Mouse (Mus musculus): ENCODE results near the gene Zmat5. TPM values are rescaled to one million over a fixed set of nuclear protein-coding genes. Genes with fewer than 3 reads are reported as not detected.

The Zmat5 gene
- polyA plus RNA-seq, 1 experiment from 2014 or later: 63.0 TPM

GRCm38 (mm10) chr11:4764476-4764875 lies 60.0 kb downstream of the Zmat5 start:
- Histone ChIP-seq H3K9ac (no peak overlapping the region), H3K27me3 (replicated peaks) (peaks cover 30% of the 10 kb centered on the region), H3K27ac (no peak overlapping the region), H3K4me3 (replicated peaks) (no peak overlapping the region), H3K4me2 (replicated peaks) (no peak overlapping the region), H3K4me1 (replicated peaks) (peaks cover 3% of the 10 kb centered on the region; the same call in 1 of the 2 replicates), H3K9me3 (no peaks in the 10 kb centered on the region), H3K36me3 (no peaks in the 10 kb centered on the region)
- 34% methylated on average over 5 of the region's 5 CpGs for WGBS
- ATAC-seq: no peak

GRCm38 (mm10) chr11:4768399-4768798 lies 63.9 kb downstream of the Zmat5 start:
- no peak for ATAC-seq
- Histone ChIP-seq H3K27me3 (replicated peaks) (peaks cover 4% of the 10 kb centered on the region), H3K4me2 (replicated peaks) (no peak overlapping the region), H3K4me3 (replicated peaks) (no peak overlapping the region), H3K27ac (no peak overlapping the region), H3K4me1 (replicated peaks) (no peaks in the 10 kb centered on the region), H3K9ac (no peak overlapping the region), H3K36me3 (peaks cover 8% of the 10 kb centered on the region; the same call in 1 of the 2 replicates), H3K9me3 (no peaks in the 10 kb centered on the region)
- WGBS: 81% methylated on average over 4 of the region's 4 CpGs

GRCm38 (mm10) chr11:4769293-4769692 lies 64.8 kb downstream of the Zmat5 start:
- Histone ChIP-seq H3K4me1 (replicated peaks) (no peaks in the 10 kb centered on the region), H3K9ac (no peak overlapping the region), H3K4me3 (replicated peaks) (no peak overlapping the region), H3K4me2 (replicated peaks) (no peak overlapping the region), H3K27ac (no peak overlapping the region), H3K36me3 (peaks cover 8% of the 10 kb centered on the region; the same call in 1 of the 2 replicates), H3K9me3 (no peaks in the 10 kb centered on the region), H3K27me3 (replicated peaks) (no peaks in the 10 kb centered on the region)
- no peak for ATAC-seq
- 70% methylated on average over 7 of the region's 7 CpGs for WGBS

GRCm38 (mm10) chr11:4769881-4770280 lies 65.4 kb downstream of the Zmat5 start:
- no peak overlapping the region for H3K4me2 ChIP-seq (replicated peaks)
- H3K36me3 ChIP-seq: peaks cover 8% of the 10 kb centered on the region; the same call in 1 of the 2 replicates
- no peaks in the 10 kb centered on the region for H3K27me3 ChIP-seq (replicated peaks)
- H3K9ac ChIP-seq: no peak overlapping the region
- no peaks in the 10 kb centered on the region for H3K4me1 ChIP-seq (replicated peaks)
- H3K27ac ChIP-seq: no peak overlapping the region
- no peak overlapping the region for H3K4me3 ChIP-seq (replicated peaks)
- no peak for ATAC-seq
- WGBS: 91% methylated on average over 6 of the region's 6 CpGs
- H3K9me3 ChIP-seq: no peaks in the 10 kb centered on the region

- 73% methylated on average over 7 of the region's 7 CpGs for WGBS
- Histone ChIP-seq H3K9ac (no peak overlapping the region), H3K27ac (no peak overlapping the region), H3K27me3 (replicated peaks) (no peaks in the 10 kb centered on the region), H3K9me3 (no peaks in the 10 kb centered on the region), H3K36me3 (peaks cover 8% of the 10 kb centered on the region; the same call in 1 of the 2 replicates), H3K4me1 (replicated peaks) (no peaks in the 10 kb centered on the region), H3K4me2 (replicated peaks) (no peak overlapping the region), H3K4me3 (replicated peaks) (no peak overlapping the region)
- no peak for ATAC-seq
Measured at GRCm38 (mm10) chr11:4771756-4772155, 67.3 kb downstream of the Zmat5 start.

- no peak for ATAC-seq
- H3K9ac ChIP-seq: no peak overlapping the region
- H3K4me2 ChIP-seq (replicated peaks): no peak overlapping the region
- H3K36me3 ChIP-seq: peaks cover 13% of the 10 kb centered on the region
- H3K27ac ChIP-seq: no peak overlapping the region
- H3K9me3 ChIP-seq: no peaks in the 10 kb centered on the region
- 28% methylated on average over 3 of the region's 3 CpGs for WGBS
- H3K27me3 ChIP-seq (replicated peaks): no peaks in the 10 kb centered on the region
- H3K4me1 ChIP-seq (replicated peaks): no peaks in the 10 kb centered on the region
- no peak overlapping the region for H3K4me3 ChIP-seq (replicated peaks)
Measured at GRCm38 (mm10) chr11:4772925-4773324, 68.4 kb downstream of the Zmat5 start.

- no peak overlapping the region for H3K27ac ChIP-seq
- ATAC-seq: no peak
- H3K36me3 ChIP-seq: peaks cover 17% of the 10 kb centered on the region
- H3K9me3 ChIP-seq: no peaks in the 10 kb centered on the region
- H3K4me1 ChIP-seq (replicated peaks): no peaks in the 10 kb centered on the region
- no peak overlapping the region for H3K4me2 ChIP-seq (replicated peaks)
- WGBS: 76% methylated on average over 3 of the region's 3 CpGs
- H3K9ac ChIP-seq: no peak overlapping the region
- no peak overlapping the region for H3K4me3 ChIP-seq (replicated peaks)
- no peaks in the 10 kb centered on the region for H3K27me3 ChIP-seq (replicated peaks)
Measured at GRCm38 (mm10) chr11:4780927-4781326, 76.4 kb downstream of the Zmat5 start.

- no peaks in the 10 kb centered on the region for H3K4me1 ChIP-seq (replicated peaks)
- 77% methylated on average over 3 of the region's 3 CpGs for WGBS
- H3K36me3 ChIP-seq: peaks cover 18% of the 10 kb centered on the region
Measured at GRCm38 (mm10) chr11:4783116-4783515, 78.6 kb downstream of the Zmat5 start.

GRCm38 (mm10) chr11:4784629-4785142 lies 80.2 kb downstream of the Zmat5 start:
- Histone ChIP-seq H3K27me3 (replicated peaks) (no peaks in the 10 kb centered on the region), H3K4me1 (replicated peaks) (no peaks in the 10 kb centered on the region), H3K9me3 (no peaks in the 10 kb centered on the region), H3K4me3 (replicated peaks) (no peak overlapping the region), H3K4me2 (replicated peaks) (no peak overlapping the region), H3K9ac (no peak overlapping the region), H3K27ac (no peak overlapping the region), H3K36me3 (peaks cover 22% of the 10 kb centered on the region)
- ATAC-seq: no peak
- WGBS: 85% methylated on average over 5 of the region's 5 CpGs

More at GRCm38 (mm10) chr11:4783116-4783515, 78.6 kb downstream of the Zmat5 start:
- no peak overlapping the region for H3K4me3 ChIP-seq (replicated peaks)
- H3K4me2 ChIP-seq (replicated peaks): no peak overlapping the region
- no peak overlapping the region for H3K9ac ChIP-seq
- no peaks in the 10 kb centered on the region for H3K27me3 ChIP-seq (replicated peaks)
- ATAC-seq: no peak
- no peak overlapping the region for H3K27ac ChIP-seq
- no peaks in the 10 kb centered on the region for H3K9me3 ChIP-seq

Other genes with a start within 250 kb of the Zmat5 start
- 20.5 and 21.7 TPM in 2 replicates for gene Mtmr3, start 109.8 kb upstream of the Zmat5 start, polyA plus RNA-seq (2015; fragmentation: Nextera tagmentation; extraction: Ambion mirVana)
- not detected in 2 replicates for gene Gm11032, start 84.6 kb upstream of the Zmat5 start, polyA plus RNA-seq (2015; fragmentation: Nextera tagmentation; extraction: Ambion mirVana)
- gene Ascc2, start 66.9 kb upstream of the Zmat5 start, polyA plus RNA-seq (2015; fragmentation: Nextera tagmentation; extraction: Ambion mirVana): 31.7 and 33.0 TPM in 2 replicates
- 1,117 and 1,212 TPM in 2 replicates for gene Uqcr10, start 336 bp upstream of the Zmat5 start, polyA plus RNA-seq (2015; fragmentation: Nextera tagmentation; extraction: Ambion mirVana)
- gene Cabp7, start 42.1 kb downstream of the Zmat5 start, polyA plus RNA-seq (2015; fragmentation: Nextera tagmentation; extraction: Ambion mirVana): 0.13 and 0.21 TPM in 2 replicates
- 42.1 and 42.8 TPM in 2 replicates for gene Nf2, start 144.9 kb downstream of the Zmat5 start, polyA plus RNA-seq (2015; fragmentation: Nextera tagmentation; extraction: Ambion mirVana)
- 97.5 and 99.6 TPM in 2 replicates for gene Nipsnap1, start 169.3 kb downstream of the Zmat5 start, polyA plus RNA-seq (2015; fragmentation: Nextera tagmentation; extraction: Ambion mirVana)
- 33.6 and 34.3 TPM in 2 replicates for gene Thoc5, start 190.6 kb downstream of the Zmat5 start, polyA plus RNA-seq (2015; fragmentation: Nextera tagmentation; extraction: Ambion mirVana)
- gene Nefh, start 243.4 kb downstream of the Zmat5 start, polyA plus RNA-seq (2015; fragmentation: Nextera tagmentation; extraction: Ambion mirVana): 0.58 and 0.76 TPM in 2 replicates

Measured in intestine, embryonic 15.5 days (tissue).